Mouse (Mus musculus) heart, embryonic 10.5 days (tissue): Measurements from ENCODE around the gene Hoxd8. TPM values are rescaled to one million over a fixed set of nuclear protein-coding genes. Genes with fewer than 3 reads are reported as not detected.

Source experiments
- DNase-seq: peaks from one replicate; pipeline ENCODE4 v3.0.0-alpha.2; 2017; ENCODE audit warnings: low spot score
- H3K27ac ChIP-seq: fragments of 300-500 bp; sonication (generic); 2 replicates; pipeline ENCODE4 v1.5.1; 2016; ENCODE audit warnings: mild to moderate bottlenecking
- H3K27me3 ChIP-seq: fragments of 300-500 bp; sonication (generic); 2 replicates; pipeline ENCODE4 v1.6.1; 2016; ENCODE audit warnings: mild to moderate bottlenecking; ENCODE audit not compliant: poor library complexity, insufficient read depth, severe bottlenecking
- H3K36me3 ChIP-seq: fragments of 300-500 bp; sonication (generic); 2 replicates; pipeline ENCODE4 v1.6.1; 2016; ENCODE audit warnings: mild to moderate bottlenecking, moderate library complexity
- H3K4me1 ChIP-seq: fragments of 300-500 bp; sonication (generic); 2 replicates; pipeline ENCODE4 v1.6.1; 2016; ENCODE audit warnings: mild to moderate bottlenecking
- H3K4me3 ChIP-seq: fragments of 300-500 bp; sonication (generic); 2 replicates; pipeline ENCODE4 v1.5.1; 2016; ENCODE audit warnings: mild to moderate bottlenecking, moderate library complexity
- H3K9me3 ChIP-seq: fragments of 300-500 bp; sonication (generic); 2 replicates; pipeline ENCODE4 v1.6.1; 2016; ENCODE audit warnings: mild to moderate bottlenecking, moderate library complexity
- WGBS: fragments of 180-500 bp; shearing (Covaris S2); methylation state at CpG from one replicate; pipeline ENCODE4 v1.1.7; 2016; 5-methylcytosine and 5-hydroxymethylcytosine counted together
- polyA plus RNA-seq: library from polyadenylated mRNA; unstranded; fragments of >200 nt; fragmentation: Nextera tagmentation; extraction: Ambion mirVana; gene quantifications from 2 replicates; pipeline ENCODE4 v1.2.1, GENCODE M21; 2016

Hoxd8 gene
- polyA plus RNA-seq, 1 experiment from 2014 or later, result 1.3 TPM

DNA sequence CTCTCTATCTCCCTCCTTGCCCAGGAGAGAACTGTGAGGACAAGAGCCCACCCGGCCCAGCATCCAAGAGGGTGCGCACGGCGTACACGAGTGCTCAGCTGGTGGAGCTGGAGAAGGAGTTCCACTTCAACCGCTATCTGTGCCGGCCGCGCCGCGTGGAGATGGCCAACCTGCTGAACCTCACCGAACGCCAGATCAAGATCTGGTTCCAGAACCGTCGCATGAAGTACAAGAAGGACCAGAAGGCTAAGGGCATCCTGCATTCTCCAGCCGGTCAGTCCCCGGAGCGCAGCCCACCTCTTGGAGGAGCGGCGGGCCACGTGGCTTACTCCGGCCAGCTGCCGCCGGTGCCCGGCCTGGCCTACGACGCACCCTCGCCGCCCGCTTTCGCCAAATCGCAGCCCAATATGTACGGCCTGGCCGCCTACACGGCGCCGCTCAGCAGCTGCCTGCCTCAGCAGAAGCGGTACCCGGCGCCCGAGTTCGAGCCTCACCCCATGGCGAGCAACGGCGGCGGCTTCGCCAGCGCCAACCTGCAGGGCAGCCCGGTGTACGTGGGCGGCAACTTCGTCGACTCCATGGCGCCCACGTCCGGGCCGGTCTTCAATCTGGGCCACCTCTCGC is 42.0 kb downstream of the Hoxd8 start:
- H3K9me3 ChIP-seq, result no peaks in the 10 kb centered on the region
- peak; percentile 74 for DNase-seq
- peak overlapping the region; percentile 62 for H3K27ac ChIP-seq
- peaks cover 25% of the 10 kb centered on the region for H3K4me1 ChIP-seq
- H3K4me3 ChIP-seq, result peak overlapping the region; percentile 46
- peaks cover 100% of the 10 kb centered on the region for H3K27me3 ChIP-seq
- H3K36me3 ChIP-seq, result no peaks in the 10 kb centered on the region
- under 1% methylated on average over 58 of the region's 58 CpGs for WGBS

DNA sequence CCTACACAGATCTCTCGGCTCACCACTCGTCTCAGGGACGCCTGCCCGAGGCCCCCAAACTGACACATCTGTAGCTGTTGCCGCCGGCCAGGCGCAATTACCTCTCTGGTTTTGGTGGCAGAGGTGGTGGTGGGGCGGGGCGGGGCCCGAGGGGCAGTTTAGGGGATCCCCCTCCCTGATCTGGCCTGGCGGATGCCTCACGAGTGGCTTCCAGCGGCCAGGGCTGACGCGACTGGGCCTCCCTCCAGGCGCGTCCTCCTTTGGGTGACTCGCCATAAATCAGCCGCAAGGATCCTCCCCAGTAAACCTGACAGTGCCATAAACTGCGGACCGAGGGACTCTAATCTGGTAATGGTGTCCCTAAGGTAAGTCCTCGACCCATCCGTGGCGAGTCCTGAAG is 42.6 kb downstream of the Hoxd8 start:
- Histone ChIP-seq H3K4me3 (peak overlapping the region; percentile 46), H3K9me3 (no peaks in the 10 kb centered on the region), H3K36me3 (no peaks in the 10 kb centered on the region), H3K4me1 (peaks cover 25% of the 10 kb centered on the region), H3K27me3 (peaks cover 100% of the 10 kb centered on the region), H3K27ac (no peak overlapping the region)
- DNase-seq, result no peak
- 2% methylated on average over 24 of the region's 24 CpGs for WGBS

GRCm38 (mm10) chr2:74747661-74748141 is 43.3 kb downstream of the Hoxd8 start:
- Histone ChIP-seq H3K36me3 (no peaks in the 10 kb centered on the region), H3K4me1 (peaks cover 30% of the 10 kb centered on the region), H3K27me3 (peaks cover 100% of the 10 kb centered on the region), H3K4me3 (no peak overlapping the region), H3K27ac (no peak overlapping the region), H3K9me3 (no peaks in the 10 kb centered on the region)
- WGBS, result 10% methylated on average over 11 of the region's 11 CpGs
- DNase-seq, result no peak

GRCm38 (mm10) chr2:74748436-74748995 is 44.1 kb downstream of the Hoxd8 start:
- Histone ChIP-seq H3K27me3 (peaks cover 100% of the 10 kb centered on the region), H3K4me1 (peaks cover 38% of the 10 kb centered on the region), H3K27ac (no peak overlapping the region), H3K9me3 (no peaks in the 10 kb centered on the region), H3K36me3 (no peaks in the 10 kb centered on the region), H3K4me3 (no peak overlapping the region)
- WGBS, result 9% methylated on average over 9 of the region's 9 CpGs
- DNase-seq, result no peak

DNA sequence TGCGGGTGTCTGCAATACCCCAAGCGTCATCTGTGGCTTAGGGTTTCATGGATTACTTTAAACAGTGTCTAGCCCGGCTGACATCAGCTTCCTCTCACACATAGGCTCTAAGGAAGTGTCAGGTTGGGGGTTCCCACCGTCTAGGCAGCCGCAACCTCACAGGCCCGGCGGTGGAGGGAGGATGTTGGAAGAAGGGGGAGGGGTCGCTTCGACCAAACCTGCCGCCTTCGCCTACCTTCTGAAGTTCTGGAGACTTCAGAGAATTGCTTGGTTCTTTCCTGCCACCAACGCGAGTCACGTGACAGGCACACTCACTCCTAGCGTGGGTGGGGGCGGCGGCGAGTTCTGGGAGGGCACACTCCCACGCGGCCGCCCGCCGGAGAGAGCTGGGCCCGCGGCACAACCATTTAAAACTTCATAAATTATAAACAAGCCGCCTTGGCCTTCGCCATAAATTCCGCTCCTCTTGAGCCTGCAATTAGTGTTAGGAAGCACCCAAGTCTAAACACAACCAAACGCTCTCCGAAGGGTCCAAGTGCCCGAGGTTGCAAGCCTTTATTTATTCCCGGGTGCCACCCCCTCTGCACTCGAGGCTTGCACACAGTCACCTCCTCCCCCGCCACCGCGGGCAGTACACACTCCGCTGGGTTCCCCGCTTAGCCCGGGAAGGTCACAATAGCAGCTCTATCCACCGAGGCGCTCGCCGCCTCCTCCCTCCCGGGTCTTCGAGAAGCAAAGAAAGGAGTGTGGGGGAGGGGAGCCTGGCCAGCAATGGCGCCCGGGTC is 45.1 kb downstream of the Hoxd8 start:
- no peaks in the 10 kb centered on the region for H3K36me3 ChIP-seq
- H3K4me3 ChIP-seq, result peak overlapping the region; percentile 47
- peaks cover 38% of the 10 kb centered on the region for H3K4me1 ChIP-seq
- H3K27ac ChIP-seq, result peak overlapping the region; percentile 64; the same call in 1 of the 2 replicates
- DNase-seq, result no peak
- peaks cover 100% of the 10 kb centered on the region for H3K27me3 ChIP-seq
- H3K9me3 ChIP-seq, result no peaks in the 10 kb centered on the region
- under 1% methylated on average over 47 of the region's 47 CpGs for WGBS

- H3K4me1 ChIP-seq, result peaks cover 38% of the 10 kb centered on the region
- H3K27ac ChIP-seq, result no peak overlapping the region
- 29% methylated on average over 5 of the region's 5 CpGs for WGBS
- peaks cover 98% of the 10 kb centered on the region for H3K27me3 ChIP-seq
- no peak overlapping the region for H3K4me3 ChIP-seq
- no peak for DNase-seq
- H3K9me3 ChIP-seq, result no peaks in the 10 kb centered on the region
- H3K36me3 ChIP-seq, result no peaks in the 10 kb centered on the region
Observed at GRCm38 (mm10) chr2:74750731-74751250, 46.4 kb downstream of the Hoxd8 start.

DNA sequence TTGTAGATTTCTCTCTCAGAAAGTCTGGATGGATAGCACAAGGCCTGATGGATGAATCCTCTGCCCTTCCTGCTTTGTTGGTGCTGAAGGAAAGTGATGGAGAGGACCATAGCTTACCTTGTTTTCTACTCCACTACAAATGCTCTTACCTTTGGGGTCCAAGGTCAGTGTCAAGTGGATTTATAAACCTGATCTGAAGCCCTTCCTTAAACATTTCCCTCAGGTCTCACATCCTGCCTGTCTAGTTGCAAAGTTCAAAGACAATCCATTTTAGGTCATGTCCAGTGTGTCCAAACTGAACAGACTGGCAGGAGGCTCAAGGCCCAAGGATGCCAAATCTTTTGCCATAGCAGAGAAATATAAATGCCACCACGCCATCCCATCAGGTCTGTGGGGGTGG is 47.4 kb downstream of the Hoxd8 start:
- no peak for DNase-seq
- peaks cover 95% of the 10 kb centered on the region for H3K27me3 ChIP-seq
- no peak overlapping the region for H3K4me3 ChIP-seq
- H3K27ac ChIP-seq, result no peak overlapping the region
- H3K4me1 ChIP-seq, result peaks cover 31% of the 10 kb centered on the region
- H3K9me3 ChIP-seq, result no peaks in the 10 kb centered on the region
- 71% methylated on average over 1 of the region's 1 CpGs for WGBS
- H3K36me3 ChIP-seq, result no peaks in the 10 kb centered on the region

DNA sequence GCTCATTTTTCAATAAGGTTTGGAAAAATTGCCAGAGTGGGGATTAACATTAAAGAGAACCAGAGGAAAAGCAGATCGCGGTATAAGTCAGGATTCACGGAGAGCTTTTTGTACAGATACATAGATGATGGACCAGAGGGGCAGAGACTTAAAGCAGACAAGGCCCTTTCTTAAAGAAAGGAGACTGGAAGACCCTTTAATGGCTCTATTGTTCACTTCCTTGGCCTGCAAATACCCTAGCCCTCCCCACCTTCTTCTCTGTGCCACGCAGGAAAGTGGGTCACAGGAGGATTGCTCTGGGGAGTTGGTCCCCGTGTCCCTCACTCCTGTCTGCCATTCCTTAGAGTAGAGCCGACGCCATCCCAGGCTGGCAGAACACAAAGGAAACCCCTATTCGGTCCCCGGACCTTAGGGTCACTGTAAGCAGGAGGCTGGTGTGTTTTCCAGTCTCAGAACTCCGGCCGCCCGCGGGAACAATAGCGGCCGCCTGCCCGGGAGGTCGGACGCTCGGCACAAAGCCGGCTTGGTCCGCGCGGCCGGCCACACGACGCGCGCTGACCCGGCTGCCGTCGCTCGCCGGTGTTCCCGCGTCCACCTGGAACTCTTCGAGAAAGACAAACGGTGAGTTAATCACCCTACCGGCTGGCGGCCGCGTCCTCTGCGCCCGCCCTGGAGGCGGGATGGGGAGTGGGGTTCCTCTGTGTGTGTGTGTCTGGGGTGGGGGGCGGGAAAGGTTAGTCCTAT is 48.2 kb downstream of the Hoxd8 start:
- H3K36me3 ChIP-seq, result no peaks in the 10 kb centered on the region
- DNase-seq, result no peak
- no peaks in the 10 kb centered on the region for H3K9me3 ChIP-seq
- peak overlapping the region; percentile 64; the same call in 1 of the 2 replicates for H3K27ac ChIP-seq
- 2% methylated on average over 45 of the region's 45 CpGs for WGBS
- peak overlapping the region; percentile 56 for H3K4me3 ChIP-seq
- H3K4me1 ChIP-seq, result peaks cover 28% of the 10 kb centered on the region
- peaks cover 93% of the 10 kb centered on the region for H3K27me3 ChIP-seq

GRCm38 (mm10) chr2:74753175-74753523 is 48.7 kb downstream of the Hoxd8 start:
- H3K27me3 ChIP-seq, result peaks cover 93% of the 10 kb centered on the region
- peak overlapping the region; percentile 56 for H3K4me3 ChIP-seq
- DNase-seq, result no peak
- H3K4me1 ChIP-seq, result peaks cover 28% of the 10 kb centered on the region
- WGBS, result 1% methylated on average over 25 of the region's 25 CpGs
- no peaks in the 10 kb centered on the region for H3K36me3 ChIP-seq
- peak overlapping the region; percentile 64; the same call in 1 of the 2 replicates for H3K27ac ChIP-seq
- H3K9me3 ChIP-seq, result no peaks in the 10 kb centered on the region

DNA sequence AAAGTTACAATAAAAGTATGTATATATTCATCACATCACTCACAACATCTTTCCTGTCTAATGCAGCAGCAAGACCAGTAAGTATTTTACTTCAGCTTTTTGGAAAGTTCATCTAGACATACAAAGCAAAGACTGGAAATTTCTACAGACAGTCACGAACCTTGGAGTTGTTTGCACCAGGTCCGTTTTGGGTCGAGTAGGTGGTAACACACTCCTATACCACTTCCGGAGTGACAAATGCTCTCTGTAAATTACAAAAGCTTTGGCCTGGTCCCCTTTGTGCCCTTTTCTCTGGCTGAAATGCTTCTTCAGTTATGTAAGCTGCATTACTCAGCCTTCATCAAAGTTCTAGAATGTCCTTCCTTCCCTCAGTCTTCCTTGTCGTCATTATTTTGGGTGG is 49.3 kb downstream of the Hoxd8 start:
- Histone ChIP-seq H3K27ac (no peak overlapping the region), H3K36me3 (no peaks in the 10 kb centered on the region), H3K27me3 (peaks cover 89% of the 10 kb centered on the region), H3K4me1 (peaks cover 28% of the 10 kb centered on the region), H3K4me3 (no peak overlapping the region), H3K9me3 (no peaks in the 10 kb centered on the region)
- WGBS, result 20% methylated on average over 5 of the region's 5 CpGs
- no peak for DNase-seq
